In genomic region chr9:77835122-77835521, GRCm38 (mm10) we compare ENCODE assay signal across 16 mouse cellular contexts.
A peak's percentile ranks its signal among the peaks of the same experiment; 100 is the strongest.
DNase-seq lines count a peak whose midpoint lies in the region; ATAC-seq and TF ChIP-seq lines count a peak whose summit lies in the region.
"Had no signal": no experiment of that assay in that cellular context is flagged by ENCODE, and none has a peak within 500 bp of the region (broad histone marks: within the 10 kb centered on the region; RNA-seq: fewer than 3 reads in every experiment).

No protein-coding gene starts in this region.

- no peak for ATAC-seq in heart, postnatal 0 days (ENCODE audit: insufficient read depth, low read depth)
- no peak for ATAC-seq in kidney, postnatal 0 days (replicated peaks; ENCODE audit: low FRiP score, low read depth)
- no peak for ATAC-seq in kidney, embryonic 14.5 days (ENCODE audit: low FRiP score, low TSS enrichment)
- ATAC-seq: forebrain, embryonic 15.5 days had no signal

- H3K4me2 ChIP-seq in heart, postnatal 0 days (ENCODE audit: low read depth, low read length), result no peak overlapping the region
- no peak overlapping the region for H3K4me2 ChIP-seq in kidney, postnatal 0 days (ENCODE audit: low read length)
- no peak overlapping the region for H3K4me2 ChIP-seq in kidney, embryonic 14.5 days (replicated peaks; ENCODE audit: low read depth, low read length)
- H3K4me2 ChIP-seq: embryonic facial prominence, embryonic 12.5 days; forebrain, embryonic 15.5 days; heart, embryonic 15.5 days; hindbrain, embryonic 15.5 days had no signal

- H3K4me1 ChIP-seq in heart, postnatal 0 days (ENCODE audit: control insufficient read depth, insufficient read depth), result no peaks in the 10 kb centered on the region
- no peaks in the 10 kb centered on the region for H3K4me1 ChIP-seq in kidney, postnatal 0 days (replicated peaks; ENCODE audit: insufficient read depth, low read length)
- no peaks in the 10 kb centered on the region for H3K4me1 ChIP-seq in kidney, embryonic 14.5 days (ENCODE audit: control insufficient read depth, insufficient read depth, low read length)
- peaks cover 18% of the 10 kb centered on the region for H3K4me1 ChIP-seq in brown adipose tissue, adult 24 weeks (ENCODE audit: control insufficient read depth, insufficient read depth, insufficient read length, low read length)
- H3K4me1 ChIP-seq: embryonic facial prominence, embryonic 12.5 days; forebrain, embryonic 15.5 days; heart, embryonic 15.5 days; hindbrain, embryonic 15.5 days had no signal

- H3K36me3 ChIP-seq in heart, postnatal 0 days (replicated peaks; ENCODE audit: control insufficient read depth, insufficient read depth, low read length), result no peaks in the 10 kb centered on the region
- H3K36me3 ChIP-seq in kidney, postnatal 0 days (ENCODE audit: insufficient read depth, low read length), result no peaks in the 10 kb centered on the region
- H3K36me3 ChIP-seq in kidney, embryonic 14.5 days (ENCODE audit: control insufficient read depth, insufficient read depth, low read length), result no peaks in the 10 kb centered on the region
- H3K36me3 ChIP-seq: embryonic facial prominence, embryonic 12.5 days; forebrain, embryonic 15.5 days; heart, embryonic 10.5 days; heart, embryonic 15.5 days; hindbrain, embryonic 15.5 days had no signal

- H3K9ac ChIP-seq in heart, postnatal 0 days (replicated peaks; ENCODE audit: low read depth, low read length), result no peak overlapping the region
- H3K9ac ChIP-seq in kidney, postnatal 0 days (ENCODE audit: low read depth, low read length), result no peak overlapping the region
- H3K9ac ChIP-seq in kidney, embryonic 14.5 days (ENCODE audit: low read depth, low read length), result no peak overlapping the region
- H3K9ac ChIP-seq: embryonic facial prominence, embryonic 12.5 days; forebrain, embryonic 15.5 days; heart, embryonic 15.5 days; hindbrain, embryonic 15.5 days had no signal

- no peak overlapping the region for H3K4me3 ChIP-seq in heart, postnatal 0 days (ENCODE audit: low read depth, low read length)
- H3K4me3 ChIP-seq in kidney, postnatal 0 days (replicated peaks; ENCODE audit: low read depth, low read length), result no peak overlapping the region
- H3K4me3 ChIP-seq in kidney, embryonic 14.5 days (ENCODE audit: low read length), result no peak overlapping the region
- no peak overlapping the region for H3K4me3 ChIP-seq in brown adipose tissue, adult 24 weeks (ENCODE audit: insufficient read depth, low read depth, low read length)
- H3K4me3 ChIP-seq: embryonic facial prominence, embryonic 12.5 days; forebrain, embryonic 15.5 days; heart, embryonic 10.5 days; heart, embryonic 15.5 days; hindbrain, embryonic 15.5 days had no signal

- peak overlapping the region; percentile 44; the same call in 1 of the 2 replicates for H3K27ac ChIP-seq in heart, postnatal 0 days (ENCODE audit: low read depth)
- H3K27ac ChIP-seq in kidney, postnatal 0 days, result peak overlapping the region; percentile 20; the same call in 1 of the 2 replicates
- no peak overlapping the region for H3K27ac ChIP-seq in kidney, embryonic 14.5 days (ENCODE audit: low read depth, low read length)
- peak overlapping the region; percentile 87 for H3K27ac ChIP-seq in brown adipose tissue, adult 24 weeks (replicated peaks; ENCODE audit: low read depth, low read length)
- H3K27ac ChIP-seq: embryonic facial prominence, embryonic 12.5 days; forebrain, embryonic 15.5 days; heart, embryonic 10.5 days; heart, embryonic 15.5 days; hindbrain, embryonic 15.5 days had no signal

- no peak for TF ChIP-seq EP300 in heart, postnatal 0 days (IDR thresholded peaks at IDR 0.05; ENCODE audit: low read depth)

- no peaks in the 10 kb centered on the region for H3K9me3 ChIP-seq in heart, postnatal 0 days (replicated peaks; ENCODE audit: control insufficient read depth, low read length)
- no peaks in the 10 kb centered on the region for H3K9me3 ChIP-seq in kidney, postnatal 0 days (replicated peaks; ENCODE audit: low read length)
- no peaks in the 10 kb centered on the region for H3K9me3 ChIP-seq in kidney, embryonic 14.5 days (ENCODE audit: control insufficient read depth, low read length)
- H3K9me3 ChIP-seq: embryonic facial prominence, embryonic 12.5 days; forebrain, embryonic 15.5 days; heart, embryonic 10.5 days; heart, embryonic 15.5 days; hindbrain, embryonic 15.5 days had no signal

- intact Hi-C loops in heart, postnatal 10 days (cut with DNase I), result no loop called here

- 70% methylated on average over 6 of the region's 6 CpGs for WGBS in heart, postnatal 0 days
- 67% methylated on average over 6 of the region's 6 CpGs for WGBS in kidney, postnatal 0 days
- WGBS in kidney, embryonic 14.5 days, result 80% methylated on average over 6 of the region's 6 CpGs

- DNase-seq in heart, postnatal 0 days (ENCODE audit: low spot score), result no peak
- DNase-seq in heart, postnatal 10 days, result no peak
- DNase-seq in kidney, postnatal 0 days (ENCODE audit: low spot score), result peak; percentile 70
- no peak for DNase-seq in left cerebral cortex, adult 18-20 months (ENCODE audit: low spot score in 2 of 2)
- DNase-seq: adrenal gland, adult 8-10 months; cerebellum, adult 11 months; cerebellum, adult 8-10 months; cerebellum, postnatal 14 days; gastrocnemius, postnatal 14 days had no signal

- TF ChIP-seq CTCF in heart, postnatal 0 days (IDR thresholded peaks at IDR 0.05; ENCODE audit: low read depth), result no peak
- TF ChIP-seq CTCF in kidney, postnatal 0 days (IDR thresholded peaks at IDR 0.05; ENCODE audit: low read depth), result no peak

- H3K27me3 ChIP-seq in heart, postnatal 0 days (ENCODE audit: control insufficient read depth, insufficient read depth, low read length), result no peaks in the 10 kb centered on the region
- no peaks in the 10 kb centered on the region for H3K27me3 ChIP-seq in kidney, postnatal 0 days (ENCODE audit: insufficient read depth, low read length)
- no peaks in the 10 kb centered on the region for H3K27me3 ChIP-seq in kidney, embryonic 14.5 days (ENCODE audit: control insufficient read depth, insufficient read depth, low read length)
- H3K27me3 ChIP-seq: embryonic facial prominence, embryonic 12.5 days; forebrain, embryonic 15.5 days; heart, embryonic 15.5 days; hindbrain, embryonic 15.5 days had no signal
